Mouse (Mus musculus) neural tube, embryonic 11.5 days (tissue): ENCODE results near the gene Dnaja2. TPM values are rescaled to one million over a fixed set of nuclear protein-coding genes. Genes with fewer than 3 reads are reported as not detected.
A peak's percentile ranks its signal among the peaks of the same experiment; 100 is the strongest.

Source experiments
- ATAC-seq: fragments of 200-750 bp; cut with Nextera tagmentation; 2 replicates; pipeline ENCODE4 v1.8.0; 2017; ENCODE audit warnings: moderate number of reproducible peaks, mild to moderate bottlenecking, moderate TSS enrichment, moderate library complexity; ENCODE audit not compliant: insufficient read depth, low FRiP score, low TSS enrichment
- DNase-seq: peaks from one replicate; pipeline ENCODE4 v3.0.0-alpha.2; 2015; ENCODE audit warnings: low spot score
- H3K27ac ChIP-seq: fragments of 300-500 bp; sonication (generic); 2 replicates; pipeline ENCODE4 v1.5.1; 2014; ENCODE audit warnings: low read depth, mild to moderate bottlenecking, low read length
- H3K27me3 ChIP-seq: fragments of 300-500 bp; sonication (generic); 2 replicates; pipeline ENCODE4 v1.6.1; 2014; ENCODE audit warnings: mild to moderate bottlenecking, low read length, mixed read lengths; ENCODE audit not compliant: control insufficient read depth, insufficient read depth
- H3K36me3 ChIP-seq: fragments of 300-500 bp; sonication (generic); 2 replicates; pipeline ENCODE4 v1.6.1; 2014; ENCODE audit warnings: mild to moderate bottlenecking, low read length, moderate library complexity, mixed read lengths; ENCODE audit not compliant: control insufficient read depth, insufficient read depth
- H3K4me1 ChIP-seq: fragments of 300-500 bp; sonication (generic); 2 replicates; pipeline ENCODE4 v1.6.1; 2014; ENCODE audit warnings: low read length, mixed read lengths; ENCODE audit not compliant: control insufficient read depth, insufficient read depth
- H3K4me2 ChIP-seq: fragments of 300-500 bp; sonication (generic); 2 replicates; pipeline ENCODE4 v1.6.1; 2014; ENCODE audit warnings: low read depth, mild to moderate bottlenecking, moderate library complexity
- H3K4me3 ChIP-seq: fragments of 300-500 bp; sonication (generic); 2 replicates; pipeline ENCODE4 v1.5.1; 2014; ENCODE audit warnings: low read depth, low read length
- H3K9ac ChIP-seq: fragments of 300-500 bp; sonication (generic); 2 replicates; pipeline ENCODE4 v1.6.1; 2014; ENCODE audit warnings: mild to moderate bottlenecking, low read length
- H3K9me3 ChIP-seq: fragments of 300-500 bp; sonication (generic); 2 replicates; pipeline ENCODE4 v1.6.1; 2016; ENCODE audit warnings: low read length; ENCODE audit not compliant: control insufficient read depth
- WGBS: fragments of 180-500 bp; shearing (Covaris S2); extraction: QIAGEN DNeasy Blood & Tissue Kit; methylation state at CpG from one replicate; pipeline ENCODE4 v1.1.7; 2014; 5-methylcytosine and 5-hydroxymethylcytosine counted together
- polyA plus RNA-seq: library from polyadenylated mRNA; unstranded; fragments of >200 nt; fragmentation: Nextera tagmentation; extraction: Ambion mirVana; gene quantifications from 2 replicates; pipeline ENCODE4 v1.2.1, GENCODE M21; 2014

Gene Dnaja2
- polyA plus RNA-seq, 1 experiment from 2014 or later: 212 TPM

DNA sequence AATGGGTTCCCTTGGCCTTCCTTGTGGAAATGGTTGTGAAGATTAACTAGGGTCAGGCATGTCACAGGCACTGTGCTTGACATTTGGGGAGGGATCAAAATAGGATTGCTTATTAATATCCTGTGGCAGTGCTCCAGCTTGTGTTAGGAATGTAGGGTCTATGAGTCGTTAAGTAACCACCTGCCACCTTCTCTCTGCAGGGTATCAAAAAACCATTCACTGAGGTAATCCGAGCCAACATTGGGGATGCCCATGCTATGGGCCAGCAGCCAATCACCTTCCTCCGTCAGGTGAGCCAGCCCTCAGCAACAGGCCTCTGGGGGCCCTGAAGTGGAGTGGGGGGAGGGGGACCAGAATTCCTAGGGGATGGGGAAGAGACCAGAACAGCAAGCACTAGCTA lies 52.1 kb downstream of the Dnaja2 start:
- Histone ChIP-seq H3K27ac (no peak overlapping the region), H3K36me3 (no peaks in the 10 kb centered on the region), H3K4me1 (no peaks in the 10 kb centered on the region; the same call in 1 of the 2 replicates), H3K27me3 (no peaks in the 10 kb centered on the region), H3K4me3 (no peak overlapping the region), H3K4me2 (no peak overlapping the region), H3K9ac (no peak overlapping the region), H3K9me3 (no peaks in the 10 kb centered on the region)
- ATAC-seq (no peak), DNase-seq (no peak)
- WGBS: 69% methylated on average over 3 of the region's 3 CpGs

DNA sequence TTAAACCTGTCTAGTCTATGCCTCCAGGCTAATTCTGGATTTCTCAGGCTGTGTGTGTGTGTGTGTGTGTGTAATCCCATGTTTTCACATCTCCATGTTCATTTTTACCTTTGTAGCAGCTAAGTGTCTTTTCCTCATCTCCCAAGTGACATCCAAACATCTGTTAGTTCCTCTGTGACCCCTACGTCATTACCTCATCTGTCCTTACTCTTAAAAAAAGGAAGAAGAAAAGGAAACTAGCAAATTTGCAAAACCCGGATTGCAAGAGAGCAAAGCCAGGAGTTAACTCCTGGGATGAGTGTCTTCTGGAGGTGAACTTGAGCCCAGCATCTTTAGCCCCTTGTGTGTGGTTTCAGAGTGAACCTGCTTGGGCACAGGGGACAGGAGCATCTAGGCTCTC lies 52.8 kb downstream of the Dnaja2 start:
- 80% methylated on average over 2 of the region's 2 CpGs for WGBS
- Histone ChIP-seq H3K9me3 (no peaks in the 10 kb centered on the region), H3K4me1 (no peaks in the 10 kb centered on the region; the same call in 1 of the 2 replicates), H3K4me2 (no peak overlapping the region), H3K4me3 (no peak overlapping the region), H3K36me3 (no peaks in the 10 kb centered on the region), H3K9ac (no peak overlapping the region), H3K27ac (no peak overlapping the region), H3K27me3 (no peaks in the 10 kb centered on the region)
- ATAC-seq (no peak), DNase-seq (no peak)

DNA sequence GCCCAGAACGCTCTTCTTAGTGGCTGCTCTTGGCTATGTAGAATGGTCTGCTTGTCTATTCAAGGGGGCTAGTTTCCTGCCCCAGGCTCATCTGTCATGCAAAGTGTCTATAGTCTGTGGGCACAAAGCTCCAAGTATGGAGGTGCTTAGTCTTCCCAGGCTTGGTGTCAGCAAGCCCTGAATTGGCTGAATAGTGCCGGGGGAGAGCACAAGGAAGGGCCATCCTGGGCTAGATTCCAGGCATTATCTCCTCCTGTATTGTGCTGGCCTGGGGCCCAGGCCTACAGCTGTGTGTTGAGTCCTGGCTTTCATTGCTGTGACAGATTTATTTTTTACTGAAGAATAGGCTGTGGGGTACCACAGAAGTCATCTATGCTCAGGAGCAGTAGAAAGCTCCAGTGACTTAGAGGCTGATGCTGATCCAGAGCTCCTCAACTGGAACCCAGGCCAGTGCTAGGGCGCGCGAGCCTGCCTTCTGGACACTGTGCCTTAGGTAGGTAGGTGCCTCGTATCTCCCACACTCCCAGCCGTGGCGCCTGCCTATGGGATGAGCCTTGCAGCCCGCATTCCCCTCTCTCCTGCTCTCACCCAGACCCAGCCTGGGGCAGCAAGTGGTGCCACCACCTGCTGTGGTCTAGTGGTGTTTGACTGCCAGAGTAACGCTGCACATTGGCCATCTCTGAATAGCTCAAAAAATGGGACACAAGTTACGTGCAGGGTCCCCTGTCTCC lies 54.0 kb downstream of the Dnaja2 start:
- 72% methylated on average over 11 of the region's 11 CpGs for WGBS

DNA sequence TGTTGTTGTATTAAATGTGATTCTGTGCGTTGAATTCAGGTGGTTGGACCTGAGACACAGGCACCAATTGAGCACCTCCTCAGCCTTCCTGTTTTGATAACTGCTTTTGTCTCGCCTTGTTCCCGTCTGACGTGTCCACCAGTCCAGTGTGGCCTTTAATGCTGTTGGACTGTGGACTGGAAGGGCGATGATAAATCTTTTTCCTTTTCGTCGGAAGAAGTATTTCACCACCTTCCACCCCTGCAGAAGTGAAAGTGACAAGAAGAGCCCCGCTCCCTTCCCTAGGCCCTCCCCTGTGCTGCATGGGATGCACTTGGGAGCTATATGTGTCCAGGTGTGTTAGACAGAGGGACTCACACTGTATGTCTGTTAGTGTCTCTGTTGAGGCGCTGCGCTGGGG lies 54.7 kb downstream of the Dnaja2 start:
- no peak for ATAC-seq
- WGBS: 86% methylated on average over 10 of the region's 10 CpGs
- Histone ChIP-seq H3K4me2 (no peak overlapping the region), H3K4me3 (no peak overlapping the region), H3K27ac (peak overlapping the region; percentile 4; the same call in 1 of the 2 replicates), H3K27me3 (no peaks in the 10 kb centered on the region), H3K4me1 (no peaks in the 10 kb centered on the region; the same call in 1 of the 2 replicates), H3K36me3 (no peaks in the 10 kb centered on the region), H3K9ac (no peak overlapping the region), H3K9me3 (no peaks in the 10 kb centered on the region)
- DNase-seq: no peak

More for the DNA sequence above, 54.0 kb downstream of the Dnaja2 start:
- Histone ChIP-seq H3K9me3 (no peaks in the 10 kb centered on the region), H3K4me1 (no peaks in the 10 kb centered on the region; the same call in 1 of the 2 replicates), H3K27me3 (no peaks in the 10 kb centered on the region), H3K9ac (no peak overlapping the region), H3K36me3 (no peaks in the 10 kb centered on the region), H3K27ac (peak overlapping the region; percentile 4; the same call in 1 of the 2 replicates), H3K4me2 (no peak overlapping the region), H3K4me3 (no peak overlapping the region)
- DNase-seq: peak; percentile 28
- ATAC-seq: peak; percentile 74

DNA sequence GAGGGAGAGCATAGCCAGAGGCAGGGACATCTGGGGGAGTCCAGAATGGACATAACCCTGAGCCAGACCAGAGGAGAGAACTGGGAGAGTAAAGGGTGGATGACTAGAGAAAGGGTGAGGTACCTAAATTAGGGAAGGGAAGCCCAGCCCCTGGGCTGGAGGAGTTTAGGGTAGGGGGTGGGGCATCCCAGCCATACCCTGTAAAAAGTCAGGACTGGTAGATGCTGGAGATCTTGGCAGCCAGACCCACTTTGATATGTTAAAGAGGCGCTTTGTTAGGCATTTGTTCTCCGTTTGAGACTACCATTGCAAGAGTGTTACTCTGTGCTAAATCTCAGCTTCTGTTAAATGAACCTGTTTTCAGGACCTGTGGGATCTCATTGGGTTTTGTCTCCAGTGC lies 56.6 kb downstream of the Dnaja2 start:
- no peak for ATAC-seq
- no peak overlapping the region for H3K4me2 ChIP-seq
- H3K9ac ChIP-seq: no peak overlapping the region
- WGBS: 25% methylated on average over 2 of the region's 2 CpGs
- H3K9me3 ChIP-seq: no peaks in the 10 kb centered on the region
- H3K27ac ChIP-seq: no peak overlapping the region
- no peaks in the 10 kb centered on the region for H3K36me3 ChIP-seq
- no peaks in the 10 kb centered on the region for H3K27me3 ChIP-seq
- H3K4me1 ChIP-seq: no peaks in the 10 kb centered on the region; the same call in 1 of the 2 replicates
- H3K4me3 ChIP-seq: no peak overlapping the region
- no peak for DNase-seq

DNA sequence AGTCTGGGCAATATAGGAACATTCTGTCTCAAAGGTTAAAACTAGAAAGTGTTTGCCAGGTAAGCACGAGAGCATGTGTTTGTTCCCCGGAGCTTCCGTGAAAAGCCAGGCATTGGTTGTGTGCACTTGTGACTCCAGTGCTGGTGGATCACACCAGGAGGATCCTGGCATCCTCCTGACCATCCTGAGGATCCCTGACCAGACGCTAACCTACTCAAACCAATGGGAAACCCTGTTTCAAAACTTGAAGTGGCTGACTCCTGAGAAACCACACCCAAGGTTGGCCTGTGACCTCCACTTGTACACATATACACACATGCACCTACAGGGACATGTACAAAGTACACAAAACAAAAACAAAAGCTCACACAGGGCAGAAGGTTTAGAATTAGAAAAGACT lies 58.4 kb downstream of the Dnaja2 start:
- 92% methylated on average over 4 of the region's 4 CpGs for WGBS
- Histone ChIP-seq H3K36me3 (no peaks in the 10 kb centered on the region), H3K4me2 (no peak overlapping the region), H3K4me3 (no peak overlapping the region), H3K9me3 (no peaks in the 10 kb centered on the region), H3K4me1 (no peaks in the 10 kb centered on the region; the same call in 1 of the 2 replicates), H3K27me3 (no peaks in the 10 kb centered on the region), H3K9ac (no peak overlapping the region), H3K27ac (no peak overlapping the region)
- DNase-seq: no peak
- no peak for ATAC-seq

DNA sequence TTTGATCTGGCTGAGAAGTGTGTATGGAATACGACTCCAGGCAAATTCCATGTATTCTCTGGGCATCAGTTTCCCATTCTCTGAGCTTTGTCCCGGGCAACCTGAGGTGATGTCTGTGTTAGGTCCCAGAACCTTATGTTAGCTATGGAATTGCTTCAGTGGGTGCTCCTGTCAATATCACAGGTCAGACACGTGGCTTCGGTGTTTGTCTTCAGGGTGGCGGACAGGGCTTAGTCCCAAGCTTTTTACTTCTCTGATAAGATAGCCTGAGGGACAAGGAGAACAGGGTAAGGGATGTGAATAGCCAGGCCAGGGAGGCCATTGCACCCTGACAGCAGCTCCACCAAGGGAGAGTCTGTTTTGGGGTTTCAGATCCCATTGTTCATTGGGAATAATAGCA lies 59.0 kb downstream of the Dnaja2 start:
- Histone ChIP-seq H3K4me3 (no peak overlapping the region), H3K36me3 (no peaks in the 10 kb centered on the region), H3K4me1 (no peaks in the 10 kb centered on the region; the same call in 1 of the 2 replicates), H3K27me3 (no peaks in the 10 kb centered on the region), H3K4me2 (no peak overlapping the region), H3K9me3 (no peaks in the 10 kb centered on the region), H3K27ac (no peak overlapping the region), H3K9ac (no peak overlapping the region)
- ATAC-seq (no peak), DNase-seq (no peak)
- 83% methylated on average over 5 of the region's 5 CpGs for WGBS

DNA sequence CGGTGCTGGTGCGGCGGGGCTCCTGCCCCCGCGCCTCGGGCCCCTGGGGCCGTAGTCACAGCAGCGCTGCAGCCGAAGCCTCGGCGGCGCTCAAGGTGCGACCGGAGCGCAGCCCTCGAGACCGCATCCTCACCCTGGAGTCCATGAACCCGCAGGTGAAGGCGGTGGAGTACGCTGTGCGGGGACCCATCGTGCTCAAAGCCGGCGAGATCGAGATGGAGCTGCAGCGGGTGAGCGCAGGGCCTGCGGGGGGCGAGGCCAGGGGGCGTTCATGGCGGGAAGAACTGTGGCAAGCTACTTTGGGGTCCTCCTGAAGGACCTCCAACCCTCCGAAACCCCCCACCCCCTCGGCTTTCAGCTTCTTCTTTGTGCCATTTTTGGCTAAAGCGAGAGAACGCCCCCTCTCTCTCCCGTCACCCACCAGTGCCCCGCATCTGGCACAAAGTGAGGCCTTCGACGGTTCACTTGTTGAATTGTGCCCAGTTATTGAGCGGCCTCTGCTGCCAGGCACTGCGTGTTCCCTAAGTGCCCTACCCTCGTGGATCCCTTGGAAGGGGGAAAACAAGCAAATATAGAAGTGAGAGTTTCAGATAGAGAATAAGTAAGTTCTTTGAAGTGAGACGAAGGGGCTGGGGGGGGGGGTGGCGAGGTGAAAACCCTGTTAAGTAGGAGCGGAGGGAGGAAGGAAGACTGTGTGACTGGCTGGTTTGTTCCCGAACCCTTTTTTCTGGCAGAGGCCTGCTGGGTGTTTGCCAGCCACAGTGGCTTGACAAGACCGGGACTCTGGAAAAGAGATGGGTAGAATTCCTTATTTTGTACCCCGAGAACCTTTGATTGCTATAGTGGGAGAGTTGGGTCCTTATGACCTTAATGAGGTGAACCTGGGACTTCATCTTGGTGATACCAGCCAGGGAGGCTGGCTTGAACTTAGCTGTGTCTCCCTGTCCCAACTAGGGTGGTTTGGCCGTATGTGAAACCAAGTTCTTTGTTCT lies 61.9 kb downstream of the Dnaja2 start:
- Histone ChIP-seq H3K27me3 (no peaks in the 10 kb centered on the region), H3K4me2 (peak overlapping the region; percentile 98), H3K9me3 (no peaks in the 10 kb centered on the region), H3K4me3 (peak overlapping the region; percentile 84), H3K4me1 (no peaks in the 10 kb centered on the region), H3K36me3 (no peaks in the 10 kb centered on the region), H3K27ac (no peak overlapping the region), H3K9ac (peak overlapping the region; percentile 85)
- no peak; the same call in 1 of the 2 replicates for ATAC-seq
- 10% methylated on average over 49 of the region's 49 CpGs for WGBS
- DNase-seq: no peak
